Mouse (Mus musculus): ENCODE measurements around the gene Sec14l4.

DNA sequence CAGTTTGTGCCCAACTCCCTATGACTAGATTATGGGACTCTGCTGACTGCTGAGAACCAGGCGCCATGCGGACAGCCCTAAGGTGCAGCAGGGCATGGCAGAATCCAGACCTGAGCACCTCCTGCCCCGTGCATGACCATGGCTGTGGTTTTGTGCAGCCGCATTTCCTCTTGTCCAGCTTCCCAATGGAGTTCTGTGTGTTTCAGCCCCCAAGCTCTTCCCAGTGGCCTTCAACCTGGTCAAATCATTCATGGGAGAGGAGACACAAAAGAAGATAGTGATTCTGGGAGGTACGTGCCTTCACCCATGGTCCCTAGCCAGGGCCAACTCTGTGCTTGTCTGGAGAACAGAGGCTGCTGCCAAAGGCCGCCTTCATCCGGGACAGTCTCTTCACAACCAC, 11.8 kb downstream of the Sec14l4 start:
- TF ChIP-seq CTCF (IDR thresholded peaks at IDR 0.05; ENCODE audit: extremely low read depth, insufficient read depth, low read length) (no peak), POLR2A (IDR thresholded peaks at IDR 0.05; ENCODE audit: extremely low read depth, insufficient read depth, low read length) (no peak)

All from cortical plate, adult 2 months (tissue).